Mouse (Mus musculus) CD4-positive, CD25-positive, alpha-beta regulatory T cell, adult 4 months (primary cell): ENCODE measurements at regions not wholly inside any gene's neighbourhood (a gene's known extent, or its start where the extent isn't known, plus 50 kb on each side); places are given as distances from the start of the nearest gene placed in this dataset.
A peak's percentile ranks its signal among the peaks of the same experiment; 100 is the strongest.
"Not testable (repeated sequence)": the region's sequence is repeated elsewhere in the genome, so short reads cannot be mapped to it uniquely, and the experiment has no call there.

Experiments used
- ATAC-seq: one replicate; pipeline ENCODE4 v1.8.0; 2017

- ATAC-seq: no peak
Measured at GRCm38 (mm10) chr1:98665584-98665983, 244.7 kb downstream of the Slco6d1 start.

- not testable (repeated sequence) for ATAC-seq
Measured at GRCm38 (mm10) chr1:98667426-98667825, 246.5 kb downstream of the Slco6d1 start.

GRCm38 (mm10) chr1:98667887-98668286 is 247.0 kb downstream of the Slco6d1 start:
- ATAC-seq: no peak

- ATAC-seq: no peak
Measured at GRCm38 (mm10) chr1:98668595-98668994, 247.7 kb downstream of the Slco6d1 start.

GRCm38 (mm10) chr1:98678686-98679085 is 257.8 kb downstream of the Slco6d1 start:
- no peak for ATAC-seq

- ATAC-seq: no peak
Measured at GRCm38 (mm10) chr1:98713809-98714208, 292.9 kb downstream of the Slco6d1 start.

- ATAC-seq: no peak
Measured at GRCm38 (mm10) chr1:98714307-98714706, 293.4 kb downstream of the Slco6d1 start.

- ATAC-seq: no peak
Measured at GRCm38 (mm10) chr1:98720595-98720994, 299.7 kb downstream of the Slco6d1 start.

- peak; percentile 76 for ATAC-seq
Measured at GRCm38 (mm10) chr1:98727354-98728015, 306.6 kb downstream of the Slco6d1 start.

GRCm38 (mm10) chr1:98748886-98749285 is 328.0 kb downstream of the Slco6d1 start:
- no peak for ATAC-seq

- no peak for ATAC-seq
Measured at GRCm38 (mm10) chr1:98788528-98788927, 367.6 kb downstream of the Slco6d1 start.

GRCm38 (mm10) chr1:98793320-98793719 is 372.4 kb downstream of the Slco6d1 start:
- no peak for ATAC-seq

GRCm38 (mm10) chr1:98812543-98812942 is 391.6 kb downstream of the Slco6d1 start:
- no peak for ATAC-seq

GRCm38 (mm10) chr1:98813990-98814389 is 393.1 kb downstream of the Slco6d1 start:
- no peak for ATAC-seq

GRCm38 (mm10) chr1:98818076-98818475 is 397.2 kb downstream of the Slco6d1 start:
- ATAC-seq: no peak

- no peak for ATAC-seq
Measured at GRCm38 (mm10) chr1:98860236-98860635, 439.3 kb downstream of the Slco6d1 start.

GRCm38 (mm10) chr1:98906260-98906659 is 485.3 kb downstream of the Slco6d1 start:
- ATAC-seq: no peak

- ATAC-seq: no peak
Measured at GRCm38 (mm10) chr1:98923043-98923442, 502.1 kb downstream of the Slco6d1 start.

GRCm38 (mm10) chr1:98924933-98925332 is 504.0 kb downstream of the Slco6d1 start:
- ATAC-seq: no peak

GRCm38 (mm10) chr1:98930926-98931325 is 510.0 kb downstream of the Slco6d1 start:
- ATAC-seq: no peak

- no peak for ATAC-seq
Measured at GRCm38 (mm10) chr1:98932239-98932638, 511.3 kb downstream of the Slco6d1 start.

GRCm38 (mm10) chr1:98977686-98978085 is 556.8 kb downstream of the Slco6d1 start:
- no peak for ATAC-seq
